Mouse (Mus musculus): ENCODE results near the gene Mcl1. TPM values are rescaled to one million over a fixed set of nuclear protein-coding genes. Genes with fewer than 3 reads are reported as not detected.
A peak's percentile ranks its signal among the peaks of the same experiment; 100 is the strongest.
"Not testable (repeated sequence)": the region's sequence is repeated elsewhere in the genome, so short reads cannot be mapped to it uniquely, and the experiment has no call there.

Mcl1 gene
- 42.1 and 42.9 TPM in 2 replicates for polyA plus RNA-seq (2016; fragmentation: Nextera tagmentation; extraction: Ambion mirVana)

GRCm38 (mm10) chr3:95658236-95658867 is at the start of gene Mcl1:
Gene Mcl1 (plus strand): TSS chr3:95658788.
- Histone ChIP-seq H3K27me3 (ENCODE audit: poor library complexity, severe bottlenecking) (no peaks in the 10 kb centered on the region), H3K4me1 (peaks cover 45% of the 10 kb centered on the region), H3K36me3 (replicated peaks) (peaks cover 35% of the 10 kb centered on the region), H3K9me3 (no peaks in the 10 kb centered on the region), H3K4me3 (peak within 1 kb of the TSS; percentile 99), H3K27ac (peak within 1 kb of the TSS; percentile 100)
- WGBS, result under 1% methylated on average over 43 of the region's 43 CpGs
- peak; percentile 93 for DNase-seq (ENCODE audit: extremely low spot score, low spot score)

- H3K4me1 ChIP-seq, result no peaks in the 10 kb centered on the region
These were observed 49.4 kb upstream of the Mcl1 start for GRCm38 (mm10) chr3:95609195-95609594.

GRCm38 (mm10) chr3:95613996-95614395 is 44.6 kb upstream of the Mcl1 start:
- WGBS, result 95% methylated on average over 1 of the region's 1 CpGs
- peaks cover 55% of the 10 kb centered on the region for H3K36me3 ChIP-seq (replicated peaks)

More at GRCm38 (mm10) chr3:95609195-95609594, 49.4 kb upstream of the Mcl1 start:
- DNase-seq (ENCODE audit: extremely low spot score, low spot score), result no peak
- Histone ChIP-seq H3K4me3 (no peak overlapping the region), H3K9me3 (no peaks in the 10 kb centered on the region), H3K36me3 (replicated peaks) (peaks cover 39% of the 10 kb centered on the region), H3K27ac (no peak overlapping the region), H3K27me3 (ENCODE audit: poor library complexity, severe bottlenecking) (no peaks in the 10 kb centered on the region)
- 78% methylated on average over 3 of the region's 3 CpGs for WGBS

GRCm38 (mm10) chr3:95618511-95618910 is 40.1 kb upstream of the Mcl1 start:
- DNase-seq (ENCODE audit: extremely low spot score, low spot score), result no peak
- Histone ChIP-seq H3K9me3 (no peaks in the 10 kb centered on the region), H3K27me3 (ENCODE audit: poor library complexity, severe bottlenecking) (no peaks in the 10 kb centered on the region), H3K4me3 (no peak overlapping the region), H3K4me1 (peaks cover 3% of the 10 kb centered on the region), H3K36me3 (replicated peaks) (peaks cover 55% of the 10 kb centered on the region), H3K27ac (no peak overlapping the region)
- WGBS, result 93% methylated on average over 1 of the region's 1 CpGs

More at GRCm38 (mm10) chr3:95613996-95614395, 44.6 kb upstream of the Mcl1 start:
- H3K27me3 ChIP-seq (ENCODE audit: poor library complexity, severe bottlenecking), result no peaks in the 10 kb centered on the region
- H3K9me3 ChIP-seq, result no peaks in the 10 kb centered on the region
- H3K4me3 ChIP-seq, result no peak overlapping the region
- H3K27ac ChIP-seq, result no peak overlapping the region
- DNase-seq (ENCODE audit: extremely low spot score, low spot score), result no peak
- H3K4me1 ChIP-seq, result no peaks in the 10 kb centered on the region

GRCm38 (mm10) chr3:95621241-95621640 is 37.3 kb upstream of the Mcl1 start:
- Histone ChIP-seq H3K36me3 (replicated peaks) (peaks cover 43% of the 10 kb centered on the region), H3K27ac (no peak overlapping the region), H3K4me1 (peaks cover 21% of the 10 kb centered on the region), H3K27me3 (ENCODE audit: poor library complexity, severe bottlenecking) (no peaks in the 10 kb centered on the region), H3K4me3 (no peak overlapping the region), H3K9me3 (no peaks in the 10 kb centered on the region)
- 79% methylated on average over 1 of the region's 1 CpGs for WGBS
- no peak for DNase-seq (ENCODE audit: extremely low spot score, low spot score)

GRCm38 (mm10) chr3:95622421-95622820 is 36.2 kb upstream of the Mcl1 start:
- not testable (repeated sequence) for H3K27me3 ChIP-seq (ENCODE audit: poor library complexity, severe bottlenecking); H3K27ac ChIP-seq; H3K9me3 ChIP-seq; H3K4me3 ChIP-seq; DNase-seq (ENCODE audit: extremely low spot score, low spot score)
- Histone ChIP-seq H3K36me3 (replicated peaks) (peaks cover 41% of the 10 kb centered on the region), H3K4me1 (peaks cover 27% of the 10 kb centered on the region)
- 94% methylated on average over 20 of the region's 20 CpGs for WGBS

GRCm38 (mm10) chr3:95623551-95623950 is 35.0 kb upstream of the Mcl1 start:
- 55% methylated on average over 2 of the region's 2 CpGs for WGBS
- Histone ChIP-seq H3K9me3 (no peaks in the 10 kb centered on the region), H3K4me3 (peak overlapping the region; percentile 73; the same call in 1 of the 2 replicates), H3K36me3 (replicated peaks) (peaks cover 41% of the 10 kb centered on the region), H3K4me1 (peaks cover 27% of the 10 kb centered on the region), H3K27me3 (ENCODE audit: poor library complexity, severe bottlenecking) (no peaks in the 10 kb centered on the region), H3K27ac (peak overlapping the region; percentile 94)
- no peak for DNase-seq (ENCODE audit: extremely low spot score, low spot score)

- peaks cover 27% of the 10 kb centered on the region for H3K4me1 ChIP-seq
- H3K27me3 ChIP-seq (ENCODE audit: poor library complexity, severe bottlenecking); H3K9me3 ChIP-seq; DNase-seq (ENCODE audit: extremely low spot score, low spot score): not testable (repeated sequence)
- H3K36me3 ChIP-seq (replicated peaks), result peaks cover 41% of the 10 kb centered on the region
- 69% methylated on average over 5 of the region's 5 CpGs for WGBS
- peak overlapping the region; percentile 73 for H3K4me3 ChIP-seq
- peak overlapping the region; percentile 94 for H3K27ac ChIP-seq
These were observed 34.5 kb upstream of the Mcl1 start for GRCm38 (mm10) chr3:95623991-95624515.

GRCm38 (mm10) chr3:95624628-95625503 is 33.7 kb upstream of the Mcl1 start, which contains the start of gene Ensa:
Gene Ensa (plus strand): TSS chr3:95624993.
- DNase-seq (ENCODE audit: extremely low spot score, low spot score), result peak; percentile 99
- WGBS, result under 1% methylated on average over 44 of the region's 44 CpGs
- Histone ChIP-seq H3K27ac (peak within 1 kb of the TSS; percentile 94), H3K9me3 (no peaks in the 10 kb centered on the region), H3K4me1 (peaks cover 27% of the 10 kb centered on the region), H3K4me3 (peak within 1 kb of the TSS; percentile 73), H3K27me3 (ENCODE audit: poor library complexity, severe bottlenecking) (no peaks in the 10 kb centered on the region), H3K36me3 (replicated peaks) (peaks cover 41% of the 10 kb centered on the region)

GRCm38 (mm10) chr3:95627763-95628162 is 30.8 kb upstream of the Mcl1 start:
- 93% methylated on average over 5 of the region's 5 CpGs for WGBS
- peaks cover 62% of the 10 kb centered on the region for H3K36me3 ChIP-seq (replicated peaks)
- no peak for DNase-seq (ENCODE audit: extremely low spot score, low spot score)

GRCm38 (mm10) chr3:95629755-95630154 is 28.8 kb upstream of the Mcl1 start:
- Histone ChIP-seq H3K9me3 (no peaks in the 10 kb centered on the region), H3K36me3 (replicated peaks) (peaks cover 82% of the 10 kb centered on the region), H3K27me3 (ENCODE audit: poor library complexity, severe bottlenecking) (no peaks in the 10 kb centered on the region), H3K4me1 (peaks cover 14% of the 10 kb centered on the region), H3K4me3 (no peak overlapping the region), H3K27ac (no peak overlapping the region)
- 90% methylated on average over 4 of the region's 4 CpGs for WGBS
- DNase-seq (ENCODE audit: extremely low spot score, low spot score), result no peak

More at GRCm38 (mm10) chr3:95627763-95628162, 30.8 kb upstream of the Mcl1 start:
- H3K27ac ChIP-seq, result no peak overlapping the region
- no peak overlapping the region for H3K4me3 ChIP-seq
- H3K27me3 ChIP-seq (ENCODE audit: poor library complexity, severe bottlenecking), result no peaks in the 10 kb centered on the region
- H3K4me1 ChIP-seq, result peaks cover 27% of the 10 kb centered on the region
- no peaks in the 10 kb centered on the region for H3K9me3 ChIP-seq

GRCm38 (mm10) chr3:95630856-95631255 is 27.7 kb upstream of the Mcl1 start:
- Histone ChIP-seq H3K4me3 (no peak overlapping the region), H3K27me3 (ENCODE audit: poor library complexity, severe bottlenecking) (no peaks in the 10 kb centered on the region), H3K9me3 (no peaks in the 10 kb centered on the region), H3K4me1 (peaks cover 10% of the 10 kb centered on the region), H3K36me3 (replicated peaks) (peaks cover 93% of the 10 kb centered on the region), H3K27ac (no peak overlapping the region)
- DNase-seq (ENCODE audit: extremely low spot score, low spot score), result no peak
- WGBS, result 92% methylated on average over 3 of the region's 3 CpGs

All from forebrain, embryonic 10.5 days (tissue).